Mouse (Mus musculus) CH12.LX (cell line): Measurements from ENCODE around the gene Psme3. TPM values are rescaled to one million over a fixed set of nuclear protein-coding genes. Genes with fewer than 3 reads are reported as not detected.

ENCODE experiments used
- DNase-seq: peaks from one replicate; pipeline ENCODE4 v3.0.0-alpha.2; 2013; ENCODE audit errors: extremely low read depth
- H3K27ac ChIP-seq: 2 replicates; pipeline ENCODE4 v1.5.1; 2012; ENCODE audit warnings: low read depth, mild to moderate bottlenecking, control low read depth, moderate library complexity; ENCODE audit not compliant: insufficient read depth
- H3K27me3 ChIP-seq: replicated peaks from 2 replicates; pipeline ENCODE3; 2012; ENCODE audit warnings: inconsistent platforms
- H3K36me3 ChIP-seq, 2 experiments: replicated peaks in 1 of 2; 2 replicates each; pipeline versions ENCODE3 to v1.6.1; 2012; ENCODE audit warnings: inconsistent platforms in 1 of 2, low read length in 1 of 2, mild to moderate bottlenecking in 1 of 2, mixed read lengths in 1 of 2, moderate library complexity in 1 of 2; ENCODE audit not compliant: control insufficient read depth in 1 of 2, insufficient read depth in 1 of 2
- H3K4me1 ChIP-seq, 2 experiments: 2 replicates each; pipeline ENCODE4 v1.6.1; 2012; ENCODE audit warnings: inconsistent platforms in 1 of 2, moderate library complexity in 1 of 2; ENCODE audit not compliant: insufficient read depth in 2 of 2, control insufficient read depth in 1 of 2
- H3K4me2 ChIP-seq: 2 replicates; pipeline ENCODE4 v1.6.1; 2012; ENCODE audit warnings: low read depth, mild to moderate bottlenecking, control low read depth; ENCODE audit not compliant: poor library complexity, insufficient read depth, severe bottlenecking
- H3K4me3 ChIP-seq, 3 experiments: fragments of 150-350 bp in 1 of 3; sonication (generic) in 1 of 3; replicated peaks in 1 of 3; 2 replicates each; pipeline versions ENCODE3 to v1.5.1; 2011 to 2012; ENCODE audit warnings: low read depth in 2 of 3, low read length in 2 of 3, mild to moderate bottlenecking in 2 of 3, moderate library complexity in 2 of 3, control low read depth in 1 of 3, improper control_type of control experiment in 1 of 3, inconsistent platforms in 1 of 3, mixed read lengths in 1 of 3; ENCODE audit not compliant: poor library complexity in 1 of 3
- H3K79me2 ChIP-seq: replicated peaks from 2 replicates; pipeline ENCODE4 v1.6.1; 2012; ENCODE audit warnings: mild to moderate bottlenecking, moderate library complexity; ENCODE audit not compliant: control insufficient read depth, poor library complexity, insufficient read depth, severe bottlenecking; ENCODE audit errors: extremely low read depth
- H3K9ac ChIP-seq: 2 replicates; pipeline ENCODE4 v1.6.1; 2012; ENCODE audit warnings: low read depth, mild to moderate bottlenecking, control low read depth, moderate library complexity; ENCODE audit not compliant: insufficient read depth
- H3K9me3 ChIP-seq: replicated peaks from 2 replicates; pipeline ENCODE3; 2012; ENCODE audit warnings: low read length, inconsistent platforms, mixed read lengths
- CHD1 ChIP-seq: IDR thresholded peaks from 2 replicates; pipeline ENCODE4 v1.6.1; 2012; ENCODE audit warnings: low read depth, low read length, improper control_type of control experiment, inconsistent platforms
- CHD2 ChIP-seq: IDR thresholded peaks from 2 replicates; pipeline ENCODE4 v1.6.1; 2011; ENCODE audit warnings: low read length, improper control_type of control experiment
- CTCF ChIP-seq, 2 experiments: IDR thresholded peaks in 1 of 2; conservative IDR thresholded peaks in 1 of 2; 2 replicates each; pipeline ENCODE4 v1.5.1; 2011 to 2012; ENCODE audit warnings: low read depth in 2 of 2, low read length in 2 of 2, improper control_type of control experiment in 1 of 2, inconsistent platforms in 1 of 2, mild to moderate bottlenecking in 1 of 2, moderate library complexity in 1 of 2
- E2F4 ChIP-seq: IDR thresholded peaks from 2 replicates; pipeline ENCODE4 v1.6.1; 2011; ENCODE audit warnings: low read depth, low read length, improper control_type of control experiment; ENCODE audit not compliant: insufficient replicate concordance
- ETS1 ChIP-seq: conservative IDR thresholded peaks from 2 replicates; pipeline ENCODE4 v1.6.1; 2012; ENCODE audit warnings: low read depth, mild to moderate bottlenecking, inconsistent platforms, low read length, improper control_type of control experiment, moderate library complexity
- GABPA ChIP-seq: IDR thresholded peaks from 2 replicates; pipeline ENCODE4 v1.6.1; 2012; ENCODE audit warnings: low read depth, low read length, improper control_type of control experiment, inconsistent platforms; ENCODE audit not compliant: insufficient replicate concordance
- IRF4 ChIP-seq: IDR thresholded peaks from 2 replicates; pipeline ENCODE4 v1.6.1; 2014; ENCODE audit warnings: low read depth, mild to moderate bottlenecking, inconsistent platforms, low read length, improper control_type of control experiment
- JUN ChIP-seq: IDR thresholded peaks from 2 replicates; pipeline ENCODE4 v1.6.1; 2011; ENCODE audit warnings: low read depth, mild to moderate bottlenecking, low read length, improper control_type of control experiment, moderate library complexity; ENCODE audit not compliant: insufficient read depth
- JUND ChIP-seq: conservative IDR thresholded peaks from 2 replicates; pipeline ENCODE4 v1.6.1; 2011; ENCODE audit warnings: low read depth, low read length, improper control_type of control experiment
- KAT2A ChIP-seq: IDR thresholded peaks from 2 replicates; pipeline ENCODE4 v1.6.1; 2012; ENCODE audit warnings: low read length, improper control_type of control experiment, inconsistent platforms; ENCODE audit not compliant: insufficient replicate concordance
- MAZ ChIP-seq: IDR thresholded peaks from 2 replicates; pipeline ENCODE4 v1.6.1; 2012; ENCODE audit warnings: low read depth, mild to moderate bottlenecking, inconsistent platforms, low read length, improper control_type of control experiment, moderate library complexity
- MEF2A ChIP-seq: IDR thresholded peaks from 2 replicates; pipeline ENCODE4 v1.6.1; 2014; ENCODE audit warnings: low read depth, mild to moderate bottlenecking, inconsistent platforms, low read length, improper control_type of control experiment, borderline replicate concordance
- POLR2A ChIP-seq: IDR thresholded peaks from 2 replicates; pipeline ENCODE4 v1.6.1; 2011; ENCODE audit warnings: low read depth, mild to moderate bottlenecking, improper control_type of control experiment, low read length
- POLR2AphosphoS2 ChIP-seq: IDR thresholded peaks from 2 replicates; pipeline ENCODE4 v1.6.1; 2011; ENCODE audit warnings: low read depth, low read length, improper control_type of control experiment
- RAD21 ChIP-seq: IDR thresholded peaks from 2 replicates; pipeline ENCODE4 v1.6.1; 2011; ENCODE audit warnings: low read depth, mild to moderate bottlenecking, low read length, improper control_type of control experiment, moderate library complexity
- SMC3 ChIP-seq: IDR thresholded peaks from 2 replicates; pipeline ENCODE4 v1.6.1; 2011; ENCODE audit warnings: low read depth, low read length, improper control_type of control experiment
- UBTF ChIP-seq: IDR thresholded peaks from 2 replicates; pipeline ENCODE4 v1.6.1; 2012; ENCODE audit warnings: low read depth, mild to moderate bottlenecking, inconsistent platforms, low read length, improper control_type of control experiment, moderate library complexity
- USF1 ChIP-seq: IDR thresholded peaks from 2 replicates; pipeline ENCODE4 v1.6.1; 2014; ENCODE audit warnings: low read depth, mild to moderate bottlenecking, inconsistent platforms, low read length, improper control_type of control experiment
- USF2 ChIP-seq: conservative IDR thresholded peaks from 2 replicates; pipeline ENCODE4 v1.6.1; 2011; ENCODE audit warnings: low read depth, low read length, improper control_type of control experiment
- ZC3H11A ChIP-seq: IDR thresholded peaks from 2 replicates; pipeline ENCODE4 v1.6.1; 2012; ENCODE audit warnings: low read depth, mild to moderate bottlenecking, inconsistent platforms, low read length, improper control_type of control experiment
- ZKSCAN1 ChIP-seq: IDR thresholded peaks from 2 replicates; pipeline ENCODE4 v1.6.1; 2012; ENCODE audit warnings: low read depth, inconsistent platforms, low read length, improper control_type of control experiment, borderline replicate concordance
- ZNF384 ChIP-seq: IDR thresholded peaks from 2 replicates; pipeline ENCODE4 v1.6.1; 2012; ENCODE audit warnings: low read depth, low read length, improper control_type of control experiment, inconsistent platforms
- dilution Hi-C: fragments of 300-500 bp; cut with MboI; formaldehyde crosslinking; loops from 2 replicates; pipeline ENCODE4 v1.14.3; 2020; ENCODE audit warnings: low sequenced_read_pairs; ENCODE audit not compliant: extremely low pct_unique_long_range_greater_than_20kb, extremely low pct_ligation_motif_present
- in situ Hi-C: fragments of 300-500 bp; cut with MboI; formaldehyde crosslinking; loops from 3 replicates; pipeline ENCODE4 v1.14.3; 2019; ENCODE audit warnings: low sequenced_read_pairs, low pct_ligation_motif_present, low pct_unique_long_range_greater_than_20kb, mixed read lengths
- polyA plus RNA-seq: library from polyadenylated mRNA; unstranded; fragments of >175 nt; gene quantifications from 2 replicates; pipeline ENCODE4 v1.2.1, GENCODE M21; 2012; ENCODE audit warnings: low read depth; ENCODE audit not compliant: insufficient read length
- total RNA-seq, 2 experiments: library from RNA; depleted of rRNA; stranded (reverse); fragments of 300-350 nt in 1 of 2; fragments of >200 nt in 1 of 2; gene quantifications; 2 replicates each; pipeline ENCODE4 v1.2.3; 2012 to 2014

The Psme3 gene
- total and polyA plus RNA-seq, 3 experiments: 86.1 to 527 (median 208) TPM

DNA sequence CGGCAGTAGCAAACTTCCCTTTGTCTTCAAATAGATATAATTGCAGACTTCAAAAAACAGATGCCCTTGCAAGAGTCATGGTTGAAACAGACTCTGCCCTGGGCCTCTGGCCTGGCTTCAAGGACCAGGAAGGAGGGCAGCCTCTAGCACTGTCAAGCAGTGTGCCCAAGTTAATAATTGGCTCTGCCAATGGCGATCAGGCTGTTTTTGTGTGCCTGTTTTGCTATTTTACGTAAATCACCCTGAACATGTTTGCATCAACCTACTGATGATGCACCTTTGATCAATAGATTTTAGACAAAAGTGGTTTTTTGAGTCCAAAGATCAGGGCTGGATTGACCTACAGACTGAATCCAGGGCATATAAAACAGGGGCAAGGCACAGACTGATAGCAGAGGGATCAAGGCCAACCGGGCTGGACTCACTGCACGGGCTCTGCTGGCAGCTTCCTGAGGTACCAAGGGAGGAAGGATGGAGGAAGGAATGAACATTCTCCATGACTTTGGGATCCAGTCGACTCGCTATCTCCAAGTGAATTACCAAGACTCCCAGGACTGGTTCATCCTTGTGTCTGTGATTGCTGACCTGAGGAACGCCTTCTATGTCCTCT is 51.4 kb downstream of the Psme3 start, which contains the start of gene G6pc:
G6pc (plus strand) TSS at position 236 of the 610 bp plus-strand sequence.
- no peak within 1 kb of the TSS for H3K27ac ChIP-seq
- no peaks in the 10 kb centered on the region for H3K79me2 ChIP-seq
- no peaks in the 10 kb centered on the region for H3K27me3 ChIP-seq
- no peak within 1 kb of the TSS for H3K9ac ChIP-seq
- no peak within 1 kb of the TSS for H3K4me2 ChIP-seq
- TF ChIP-seq CTCF (conservative IDR thresholded peaks at IDR 0.05 in 1 of 2, IDR thresholded peaks at IDR 0.05 in 1 of 2; ENCODE audit: low read depth in 2 of 2, low read length in 2 of 2) (no peak), POLR2AphosphoS2 (no peak), RAD21 (no peak), MAZ (no peak), IRF4 (no peak), E2F4 (no peak), ZC3H11A (no peak)
- no peaks in the 10 kb centered on the region for H3K4me1 ChIP-seq
- H3K36me3 ChIP-seq: no peaks in the 10 kb centered on the region
- dilution Hi-C loops: no loop called here
- H3K9me3 ChIP-seq: no peaks in the 10 kb centered on the region
- no peak for DNase-seq
- in situ Hi-C loops: no loop called here
- H3K4me3 ChIP-seq: no peak within 1 kb of the TSS

DNA sequence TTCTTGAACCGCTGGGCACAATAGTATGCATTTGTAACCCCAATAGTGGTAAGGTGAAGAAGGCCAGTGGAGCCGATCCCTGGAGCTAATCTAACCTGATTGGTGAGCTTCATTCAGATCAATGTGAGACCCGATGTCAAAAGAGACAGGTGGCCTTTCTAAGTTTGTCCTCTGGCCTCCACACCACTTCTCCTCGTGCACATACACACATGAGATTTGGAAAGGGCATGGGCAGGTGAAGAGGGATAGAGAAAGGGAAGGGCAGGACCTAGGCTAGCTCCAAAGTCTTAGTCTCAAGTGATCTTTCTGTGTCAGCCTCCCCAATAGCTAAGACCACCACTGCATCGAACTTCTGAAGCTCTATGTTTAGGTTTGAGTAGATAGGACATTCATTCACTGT is 54.1 kb downstream of the Psme3 start:
- no peak for TF ChIP-seq RAD21
- TF ChIP-seq USF2: no peak
- no peak for TF ChIP-seq POLR2A
- TF ChIP-seq ZNF384: no peak
- no peak for TF ChIP-seq IRF4
- no peak for TF ChIP-seq JUND
- TF ChIP-seq CHD1: no peak
- TF ChIP-seq MEF2A: no peak
- TF ChIP-seq GABPA: no peak
- TF ChIP-seq ZKSCAN1: no peak
- no peak for TF ChIP-seq JUN
- no peak for TF ChIP-seq USF1
- no peak for TF ChIP-seq CHD2
- no peak for TF ChIP-seq UBTF
- TF ChIP-seq KAT2A: no peak
- TF ChIP-seq SMC3: no peak
- no peak for TF ChIP-seq ETS1
- no peak for TF ChIP-seq E2F4
- Histone ChIP-seq H3K36me3 (no peaks in the 10 kb centered on the region), H3K4me1 (peaks cover 9 to 14% of the 10 kb centered on the region in 2 experiments), H3K9me3 (no peaks in the 10 kb centered on the region), H3K4me3 (no peak overlapping the region), H3K4me2 (no peak overlapping the region), H3K27me3 (no peaks in the 10 kb centered on the region), H3K79me2 (no peaks in the 10 kb centered on the region), H3K27ac (no peak overlapping the region), H3K9ac (no peak overlapping the region)
- no peak for DNase-seq
- dilution Hi-C loops: no loop called here
- in situ Hi-C loops: no loop called here

Other genes with a start within 250 kb of the Psme3 start
Only the 20 nearest of the 31 such genes appear.
- 15.6 and 16.7 TPM in 2 replicates for gene Cntnap1, start 145.7 kb upstream of the Psme3 start, total RNA-seq (2012; rRNA removed)
- gene Cntnap1, start 145.7 kb upstream of the Psme3 start, total RNA-seq (2014; rRNA removed): 3.6 and 4.4 TPM in 2 replicates
- gene Cntnap1, start 145.7 kb upstream of the Psme3 start, polyA plus RNA-seq: 17.9 and 19.5 TPM in 2 replicates
- gene Plekhh3, start 144.9 kb upstream of the Psme3 start, total RNA-seq (2012; rRNA removed): 16.3 and 20.3 TPM in 2 replicates
- 2.8 and 2.9 TPM in 2 replicates for gene Plekhh3, start 144.9 kb upstream of the Psme3 start, total RNA-seq (2014; rRNA removed)
- gene Plekhh3, start 144.9 kb upstream of the Psme3 start, polyA plus RNA-seq: 3.7 and 5.0 TPM in 2 replicates
- gene Ccr10, start 140.8 kb upstream of the Psme3 start, total RNA-seq (2012; rRNA removed): 29.6 and 58.7 TPM in 2 replicates
- 14.1 and 17.2 TPM in 2 replicates for gene Ccr10, start 140.8 kb upstream of the Psme3 start, total RNA-seq (2014; rRNA removed)
- 12.3 TPM in 2 replicates for gene Ccr10, start 140.8 kb upstream of the Psme3 start, polyA plus RNA-seq
- 11.1 and 15.3 TPM in 2 replicates for gene Ezh1, start 89.8 kb upstream of the Psme3 start, total RNA-seq (2012; rRNA removed)
- 8.5 and 8.7 TPM in 2 replicates for gene Ezh1, start 89.8 kb upstream of the Psme3 start, total RNA-seq (2014; rRNA removed)
- gene Ezh1, start 89.8 kb upstream of the Psme3 start, polyA plus RNA-seq: 10.8 and 12.1 TPM in 2 replicates
- 1.3 and 1.5 TPM in 2 replicates for gene Ramp2, start 70.2 kb upstream of the Psme3 start, total RNA-seq (2012; rRNA removed)
- gene Ramp2, start 70.2 kb upstream of the Psme3 start, total RNA-seq (2014; rRNA removed): 0.26 TPM in 1 of 2 replicates, not detected in the other
- gene Ramp2, start 70.2 kb upstream of the Psme3 start, polyA plus RNA-seq: 0.33 and 0.80 TPM in 2 replicates
- 102 and 132 TPM in 2 replicates for gene Vps25, start 62.5 kb upstream of the Psme3 start, total RNA-seq (2012; rRNA removed)
- gene Vps25, start 62.5 kb upstream of the Psme3 start, total RNA-seq (2014; rRNA removed): 97.7 and 105 TPM in 2 replicates
- 210 and 211 TPM in 2 replicates for gene Vps25, start 62.5 kb upstream of the Psme3 start, polyA plus RNA-seq
- 0.85 and 1.2 TPM in 2 replicates for gene Wnk4, start 55.6 kb upstream of the Psme3 start, total RNA-seq (2012; rRNA removed)
- gene Wnk4, start 55.6 kb upstream of the Psme3 start, total RNA-seq (2014; rRNA removed): 0.62 and 0.90 TPM in 2 replicates
- gene Wnk4, start 55.6 kb upstream of the Psme3 start, polyA plus RNA-seq: 5.4 and 7.8 TPM in 2 replicates
- gene Cntd1, start 37.2 kb upstream of the Psme3 start, total RNA-seq (2012; rRNA removed): 2.5 and 3.4 TPM in 2 replicates
- 0.65 and 0.98 TPM in 2 replicates for gene Cntd1, start 37.2 kb upstream of the Psme3 start, total RNA-seq (2014; rRNA removed)
- 0.85 and 0.96 TPM in 2 replicates for gene Cntd1, start 37.2 kb upstream of the Psme3 start, polyA plus RNA-seq
- gene Coa3, start 37.1 kb upstream of the Psme3 start, total RNA-seq (2012; rRNA removed): 285 TPM in 2 replicates
- gene Coa3, start 37.1 kb upstream of the Psme3 start, total RNA-seq (2014; rRNA removed): 177 and 179 TPM in 2 replicates
- gene Coa3, start 37.1 kb upstream of the Psme3 start, polyA plus RNA-seq: 113 and 117 TPM in 2 replicates
- 280 and 282 TPM in 2 replicates for gene Becn1, start 13.9 kb upstream of the Psme3 start, total RNA-seq (2012; rRNA removed)
- 207 and 224 TPM in 2 replicates for gene Becn1, start 13.9 kb upstream of the Psme3 start, total RNA-seq (2014; rRNA removed)
- 177 and 237 TPM in 2 replicates for gene Becn1, start 13.9 kb upstream of the Psme3 start, polyA plus RNA-seq
- 5.0 and 5.5 TPM in 2 replicates for gene Aoc2, start 8.8 kb downstream of the Psme3 start, total RNA-seq (2012; rRNA removed)
- 3.6 and 4.3 TPM in 2 replicates for gene Aoc2, start 8.8 kb downstream of the Psme3 start, total RNA-seq (2014; rRNA removed)
- gene Aoc2, start 8.8 kb downstream of the Psme3 start, polyA plus RNA-seq: 10.7 and 12.1 TPM in 2 replicates
- 0.25 and 0.29 TPM in 2 replicates for gene Aoc3, start 14.4 kb downstream of the Psme3 start, total RNA-seq (2012; rRNA removed)
- gene Aoc3, start 14.4 kb downstream of the Psme3 start, total RNA-seq (2014; rRNA removed): 0.28 and 0.30 TPM in 2 replicates
- 0.86 and 0.99 TPM in 2 replicates for gene Aoc3, start 14.4 kb downstream of the Psme3 start, polyA plus RNA-seq
- gene G6pc, start 51.3 kb downstream of the Psme3 start, total RNA-seq (2012; rRNA removed): 0.08 TPM in 1 of 2 replicates, not detected in the other
- not detected in 2 replicates for gene G6pc, start 51.3 kb downstream of the Psme3 start, total RNA-seq (2014; rRNA removed)
- not detected in 2 replicates for gene G6pc, start 51.3 kb downstream of the Psme3 start, polyA plus RNA-seq
- 133 and 134 TPM in 2 replicates for gene Aarsd1, start 101.4 kb downstream of the Psme3 start, total RNA-seq (2012; rRNA removed)
- gene Aarsd1, start 101.4 kb downstream of the Psme3 start, total RNA-seq (2014; rRNA removed): 78.2 and 81.5 TPM in 2 replicates
- gene Aarsd1, start 101.4 kb downstream of the Psme3 start, polyA plus RNA-seq: 84.5 and 99.8 TPM in 2 replicates
- 8.3 and 8.4 TPM in 2 replicates for gene Gm27029, start 108.6 kb downstream of the Psme3 start, total RNA-seq (2012; rRNA removed)
- 1.7 and 2.3 TPM in 2 replicates for gene Gm27029, start 108.6 kb downstream of the Psme3 start, total RNA-seq (2014; rRNA removed)
- gene Gm27029, start 108.6 kb downstream of the Psme3 start, polyA plus RNA-seq: 6.2 and 8.7 TPM in 2 replicates
- 10.1 and 10.7 TPM in 2 replicates for gene Rundc1, start 108.9 kb downstream of the Psme3 start, total RNA-seq (2012; rRNA removed)
- gene Rundc1, start 108.9 kb downstream of the Psme3 start, total RNA-seq (2014; rRNA removed): 6.4 and 6.8 TPM in 2 replicates
- gene Rundc1, start 108.9 kb downstream of the Psme3 start, polyA plus RNA-seq: 12.7 and 13.5 TPM in 2 replicates
- 2.3 and 2.4 TPM in 2 replicates for gene Ptges3l, start 109.1 kb downstream of the Psme3 start, total RNA-seq (2012; rRNA removed)
- 1.9 and 2.3 TPM in 2 replicates for gene Ptges3l, start 109.1 kb downstream of the Psme3 start, total RNA-seq (2014; rRNA removed)
- gene Ptges3l, start 109.1 kb downstream of the Psme3 start, polyA plus RNA-seq: 2.2 and 3.0 TPM in 2 replicates
- 3,039 and 3,055 TPM in 2 replicates for gene Rpl27, start 126.1 kb downstream of the Psme3 start, total RNA-seq (2012; rRNA removed)
- 5,415 and 5,728 TPM in 2 replicates for gene Rpl27, start 126.1 kb downstream of the Psme3 start, total RNA-seq (2014; rRNA removed)
- 881 and 909 TPM in 2 replicates for gene Rpl27, start 126.1 kb downstream of the Psme3 start, polyA plus RNA-seq
- gene Ifi35, start 132.2 kb downstream of the Psme3 start, total RNA-seq (2012; rRNA removed): 49.3 and 59.3 TPM in 2 replicates
- 74.9 and 79.1 TPM in 2 replicates for gene Ifi35, start 132.2 kb downstream of the Psme3 start, total RNA-seq (2014; rRNA removed)
- 63.7 and 67.6 TPM in 2 replicates for gene Ifi35, start 132.2 kb downstream of the Psme3 start, polyA plus RNA-seq
- 2.8 and 3.4 TPM in 2 replicates for gene Rnd2, start 148.8 kb downstream of the Psme3 start, total RNA-seq (2012; rRNA removed)
- 1.1 and 1.4 TPM in 2 replicates for gene Rnd2, start 148.8 kb downstream of the Psme3 start, total RNA-seq (2014; rRNA removed)
- 4.5 and 4.6 TPM in 2 replicates for gene Rnd2, start 148.8 kb downstream of the Psme3 start, polyA plus RNA-seq